Mouse (Mus musculus): ENCODE data around the gene Mthfr.

GRCm38 (mm10) chr4:148024003-148024402, 14.9 kb upstream of the Mthfr start:
- TF ChIP-seq CTCF (IDR thresholded peaks at IDR 0.05; ENCODE audit: low read depth, low read length): no peak
- no peak for TF ChIP-seq POLR2A (IDR thresholded peaks at IDR 0.05; ENCODE audit: extremely low read depth, insufficient read depth, low read length)
